Mouse (Mus musculus): ENCODE measurements around the gene B4galt1.
"Not testable (repeated sequence)": the region's sequence is repeated elsewhere in the genome, so short reads cannot be mapped to it uniquely, and the experiment has no call there.

B4galt1 gene

GRCm38 (mm10) chr4:40820024-40820423, 33.8 kb downstream of the B4galt1 start:
- no peak for DNase-seq (ENCODE audit: low read depth, low spot score)

GRCm38 (mm10) chr4:40819151-40819550, 34.7 kb downstream of the B4galt1 start:
- DNase-seq (ENCODE audit: low read depth, low spot score), result no peak

GRCm38 (mm10) chr4:40818421-40818820, 35.4 kb downstream of the B4galt1 start:
- no peak for DNase-seq (ENCODE audit: low read depth, low spot score)

GRCm38 (mm10) chr4:40817936-40818335, 35.9 kb downstream of the B4galt1 start:
- DNase-seq (ENCODE audit: low read depth, low spot score), result no peak

- DNase-seq (ENCODE audit: low read depth, low spot score), result no peak
Measured at GRCm38 (mm10) chr4:40815775-40816372, 37.9 kb downstream of the B4galt1 start.

- DNase-seq (ENCODE audit: low read depth, low spot score), result no peak
Measured at GRCm38 (mm10) chr4:40815120-40815519, 38.7 kb downstream of the B4galt1 start.

GRCm38 (mm10) chr4:40814359-40814758, 39.4 kb downstream of the B4galt1 start:
- DNase-seq (ENCODE audit: low read depth, low spot score), result no peak

- DNase-seq (ENCODE audit: low read depth, low spot score), result no peak
Measured at GRCm38 (mm10) chr4:40812891-40813290, 40.9 kb downstream of the B4galt1 start.

- DNase-seq (ENCODE audit: low read depth, low spot score), result no peak
Measured at GRCm38 (mm10) chr4:40810481-40810880, 43.3 kb downstream of the B4galt1 start.

GRCm38 (mm10) chr4:40807382-40807781, 46.4 kb downstream of the B4galt1 start:
- no peak for DNase-seq (ENCODE audit: low read depth, low spot score)

- no peak for DNase-seq (ENCODE audit: low read depth, low spot score)
Measured at GRCm38 (mm10) chr4:40805401-40805800, 48.4 kb downstream of the B4galt1 start.

GRCm38 (mm10) chr4:40802787-40803186, 51.0 kb downstream of the B4galt1 start:
- DNase-seq (ENCODE audit: low read depth, low spot score), result no peak

GRCm38 (mm10) chr4:40801908-40802307, 51.9 kb downstream of the B4galt1 start:
- no peak for DNase-seq (ENCODE audit: low read depth, low spot score)

GRCm38 (mm10) chr4:40800873-40801272, 52.9 kb downstream of the B4galt1 start:
- no peak for DNase-seq (ENCODE audit: low read depth, low spot score)

- not testable (repeated sequence) for DNase-seq (ENCODE audit: low read depth, low spot score)
Measured at GRCm38 (mm10) chr4:40798833-40799555, 54.8 kb downstream of the B4galt1 start.

GRCm38 (mm10) chr4:40795761-40796160, 58.0 kb downstream of the B4galt1 start:
- DNase-seq (ENCODE audit: low read depth, low spot score), result no peak

GRCm38 (mm10) chr4:40794320-40794719, 59.5 kb downstream of the B4galt1 start:
- peak; percentile 79 for DNase-seq (ENCODE audit: low read depth, low spot score)

- DNase-seq (ENCODE audit: low read depth, low spot score), result no peak
Measured at GRCm38 (mm10) chr4:40791176-40791575, 62.6 kb downstream of the B4galt1 start.

- no peak for DNase-seq (ENCODE audit: low read depth, low spot score)
Measured at GRCm38 (mm10) chr4:40786578-40786977, 67.2 kb downstream of the B4galt1 start.

GRCm38 (mm10) chr4:40785620-40786166, 68.1 kb downstream of the B4galt1 start:
- peak; percentile 87 for DNase-seq (ENCODE audit: low read depth, low spot score)

- no peak for DNase-seq (ENCODE audit: low read depth, low spot score)
Measured at GRCm38 (mm10) chr4:40784556-40785169, 69.1 kb downstream of the B4galt1 start.

GRCm38 (mm10) chr4:40783049-40783448, 70.8 kb downstream of the B4galt1 start:
- no peak for DNase-seq (ENCODE audit: low read depth, low spot score)

All from R1 (cell line).